Mouse (Mus musculus) adrenal gland, postnatal 36 days (tissue): ENCODE measurements at regions not wholly inside any gene's neighbourhood (a gene's known extent, or its start where the extent isn't known, plus 50 kb on each side); places are given as distances from the start of the nearest gene placed in this dataset.

Experiments used
- DNase-seq, 2 experiments: peaks; one replicate each; pipeline ENCODE4 v3.0.0; 2021; ENCODE audit warnings: mixed read lengths in 1 of 2

- DNase-seq, result peak; percentile 23 to 61
Observed at GRCm38 (mm10) chr5:111657759-111658429, 75.8 kb upstream of the Gm26897 start.

- DNase-seq, result no peak
Observed at GRCm38 (mm10) chr5:111659229-111659628, 74.5 kb upstream of the Gm26897 start.

GRCm38 (mm10) chr5:111660447-111660846, 73.3 kb upstream of the Gm26897 start:
- no peak for DNase-seq

GRCm38 (mm10) chr5:111660968-111661367, 72.8 kb upstream of the Gm26897 start:
- DNase-seq, result no peak

GRCm38 (mm10) chr5:111661971-111662370, 71.8 kb upstream of the Gm26897 start:
- peak; percentile 68 to 78 for DNase-seq

GRCm38 (mm10) chr5:111663831-111664230, 69.9 kb upstream of the Gm26897 start:
- DNase-seq, result no peak

- peak; percentile 34 to 39 for DNase-seq
Observed at GRCm38 (mm10) chr5:111665406-111665805, 68.3 kb upstream of the Gm26897 start.

GRCm38 (mm10) chr5:111666007-111666406, 67.7 kb upstream of the Gm26897 start:
- DNase-seq, result no peak

- peak in 1 of 2 experiments; percentile 27 for DNase-seq
Observed at GRCm38 (mm10) chr5:111667901-111668300, 65.8 kb upstream of the Gm26897 start.

GRCm38 (mm10) chr5:111669139-111669538, 64.6 kb upstream of the Gm26897 start:
- DNase-seq, result no peak

GRCm38 (mm10) chr5:111671762-111672161, 62.0 kb upstream of the Gm26897 start:
- no peak for DNase-seq

- peak in 1 of 2 experiments; percentile 6 for DNase-seq
Observed at GRCm38 (mm10) chr5:111674976-111675672, 58.6 kb upstream of the Gm26897 start.

GRCm38 (mm10) chr5:111675673-111676261, 58.0 kb upstream of the Gm26897 start:
- DNase-seq, result peak; percentile 59 to 69

GRCm38 (mm10) chr5:111677847-111678311, 55.8 kb upstream of the Gm26897 start:
- no peak for DNase-seq

GRCm38 (mm10) chr5:111678496-111678895, 55.2 kb upstream of the Gm26897 start:
- no peak for DNase-seq

GRCm38 (mm10) chr5:111681362-111682028, 52.2 kb upstream of the Gm26897 start:
- DNase-seq, result no peak

- DNase-seq, result peak; percentile 46 to 72
Observed at GRCm38 (mm10) chr5:111682899-111683298, 50.8 kb upstream of the Gm26897 start.
